Mouse (Mus musculus): Measurements from ENCODE around the gene Rab3gap1.

GRCm38 (mm10) chr1:127978125-127978524 lies 109.6 kb downstream of the Rab3gap1 start:
- no peak for TF ChIP-seq ZC3H11A (IDR thresholded peaks at IDR 0.05; ENCODE audit: low read depth, low read length)
- no peak for TF ChIP-seq CTCF (conservative IDR thresholded peaks at IDR 0.05 in 1 of 2, IDR thresholded peaks at IDR 0.05 in 1 of 2; ENCODE audit: low read depth in 2 of 2, low read length in 2 of 2)
- TF ChIP-seq POLR2AphosphoS2 (IDR thresholded peaks at IDR 0.05; ENCODE audit: low read depth, low read length) = no peak
- TF ChIP-seq CHD1 (IDR thresholded peaks at IDR 0.05; ENCODE audit: low read depth, low read length) = no peak
- TF ChIP-seq MAFK (IDR thresholded peaks at IDR 0.05; ENCODE audit: insufficient replicate concordance, low read length) = no peak
- TF ChIP-seq TBP (conservative IDR thresholded peaks at IDR 0.05; ENCODE audit: low read depth, low read length) = no peak
